Mouse (Mus musculus) urinary bladder, postnatal 4 days (tissue): Measurements from ENCODE around the gene Gpr176.

Experiments used
- DNase-seq, 2 experiments: peaks; one replicate each; pipeline ENCODE4 v3.0.0; 2021 to 2022; ENCODE audit warnings: low spot score in 2 of 2

The Gpr176 gene

DNA sequence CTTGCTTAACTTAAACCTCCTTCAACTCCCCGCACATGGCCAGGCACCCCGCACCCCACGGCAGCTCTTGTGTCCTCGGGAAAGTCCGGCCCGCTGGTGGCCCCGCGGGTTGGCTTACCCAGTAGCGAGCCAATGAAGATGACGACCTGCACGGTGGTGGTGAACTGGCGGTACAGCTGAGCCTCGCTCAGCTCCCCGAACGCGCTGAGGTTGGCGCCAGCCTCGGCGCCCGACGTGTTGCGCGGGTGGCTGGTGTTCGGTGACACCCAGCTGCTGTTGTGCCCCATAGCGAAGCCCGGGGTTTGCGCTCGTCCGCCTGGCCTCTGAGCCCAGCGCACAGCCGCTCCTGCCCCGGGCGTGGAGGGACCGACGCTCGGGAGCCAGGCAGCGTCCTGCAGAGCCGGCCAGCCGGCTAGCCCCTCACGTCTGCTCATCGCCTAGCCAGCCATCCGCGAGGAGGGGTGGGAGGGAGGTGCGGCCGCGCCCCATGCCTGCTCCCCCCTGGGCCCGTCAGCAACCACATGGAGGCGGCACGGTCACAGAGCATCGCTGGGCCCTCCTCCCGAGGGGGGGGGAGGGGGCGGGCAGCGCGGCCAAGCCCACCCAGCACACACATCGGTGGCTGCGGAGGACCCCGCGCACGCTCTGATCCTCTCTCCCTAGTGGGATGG lies at the start of gene Gpr176:
Gene Gpr176 (minus strand): TSS at position 519 of the 671 bp plus-strand sequence.
- peak; percentile 18 to 62 for DNase-seq

DNA sequence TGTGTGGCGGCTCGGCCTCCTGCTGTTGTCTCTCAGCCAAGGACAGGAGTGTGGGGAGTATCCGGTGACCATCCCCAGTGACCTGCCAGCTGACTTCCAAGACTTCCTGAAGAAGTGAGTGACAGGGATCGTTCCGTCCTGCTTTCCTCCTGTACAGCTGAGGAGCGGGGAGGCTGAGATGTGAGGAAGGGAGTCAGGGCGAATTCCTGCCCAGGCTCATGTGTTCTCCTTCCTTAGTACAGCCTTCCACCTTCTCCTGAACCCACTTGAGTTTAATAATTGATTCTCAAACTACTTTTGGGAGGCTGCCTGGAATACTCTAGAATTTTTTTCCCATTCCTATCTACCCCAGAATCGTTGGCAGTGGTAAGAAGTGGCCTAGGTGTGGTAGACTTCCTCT lies 49.2 kb upstream of the Gpr176 start:
- no peak for DNase-seq

DNA sequence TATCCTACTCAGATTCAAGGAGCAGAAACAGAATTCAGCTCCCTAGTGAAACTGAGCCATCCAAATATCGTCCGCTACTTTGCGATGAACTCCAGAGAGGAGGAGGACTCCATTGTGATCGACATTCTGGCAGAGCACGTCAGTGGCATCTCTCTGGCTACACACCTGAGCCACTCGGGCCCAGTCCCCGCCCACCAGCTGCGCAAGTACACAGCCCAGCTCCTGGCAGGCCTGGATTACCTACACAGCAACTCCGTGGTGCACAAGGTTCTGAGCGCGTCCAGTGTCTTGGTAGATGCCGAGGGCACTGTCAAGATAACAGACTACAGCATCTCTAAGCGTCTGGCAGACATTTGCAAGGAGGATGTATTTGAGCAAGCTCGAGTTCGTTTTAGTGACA lies 48.7 kb upstream of the Gpr176 start:
- DNase-seq: no peak

DNA sequence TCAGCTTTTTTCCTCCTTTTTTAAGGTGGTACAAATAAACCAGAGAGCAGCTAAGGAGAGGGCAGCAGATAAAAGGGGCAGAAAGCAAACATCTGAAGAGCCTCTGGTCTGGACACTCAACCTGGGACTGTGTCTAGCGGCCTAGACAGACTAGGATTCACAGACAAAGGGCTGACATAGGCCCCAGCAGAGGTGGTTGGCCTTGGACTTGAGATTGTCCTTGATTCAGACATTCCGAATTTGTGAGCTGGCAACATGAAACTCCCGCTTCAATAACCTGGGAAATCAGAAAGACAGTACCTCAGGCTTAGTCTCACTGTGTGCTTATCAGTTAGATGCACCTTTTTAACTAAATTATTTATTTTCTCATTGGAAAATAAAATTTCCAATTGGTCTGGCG lies 44.9 kb upstream of the Gpr176 start:
- DNase-seq: no peak

DNA sequence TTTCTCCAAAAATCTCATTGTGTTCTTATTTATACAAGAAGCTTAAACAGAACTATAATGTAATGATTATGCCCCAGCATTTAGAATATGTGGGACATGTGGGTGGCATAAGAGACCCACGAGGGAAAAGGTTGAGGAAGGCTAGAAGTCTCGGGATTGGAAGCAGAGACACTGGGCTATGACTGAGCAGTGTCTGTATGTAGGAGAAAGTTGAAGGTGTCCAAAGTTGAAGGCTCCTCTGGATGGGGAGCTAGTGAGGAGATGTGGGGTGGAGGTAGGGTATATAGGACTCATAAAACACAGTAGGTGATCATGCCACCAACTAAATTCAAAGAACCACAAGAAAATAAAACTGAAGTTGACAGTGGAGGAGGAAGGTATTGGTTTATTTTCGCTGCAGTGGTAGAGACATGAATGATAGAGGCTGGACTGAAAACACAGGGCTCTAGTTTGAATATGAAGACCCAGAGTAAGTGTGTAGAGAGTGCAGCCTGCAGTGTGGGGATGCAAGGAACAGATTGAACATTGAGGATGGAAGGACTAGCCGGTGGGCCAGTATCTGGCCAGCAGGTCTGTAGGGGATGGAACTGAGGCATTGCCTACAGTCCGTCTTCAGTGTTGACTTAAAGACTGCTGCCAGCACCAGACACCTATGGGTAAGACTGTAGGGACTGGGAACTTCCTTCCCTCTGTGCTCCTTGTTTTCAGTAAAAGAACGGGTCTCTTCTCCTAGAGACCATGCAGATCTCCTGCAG lies 42.6 kb upstream of the Gpr176 start:
- DNase-seq: peak in 1 of 2 experiments; percentile 32

DNA sequence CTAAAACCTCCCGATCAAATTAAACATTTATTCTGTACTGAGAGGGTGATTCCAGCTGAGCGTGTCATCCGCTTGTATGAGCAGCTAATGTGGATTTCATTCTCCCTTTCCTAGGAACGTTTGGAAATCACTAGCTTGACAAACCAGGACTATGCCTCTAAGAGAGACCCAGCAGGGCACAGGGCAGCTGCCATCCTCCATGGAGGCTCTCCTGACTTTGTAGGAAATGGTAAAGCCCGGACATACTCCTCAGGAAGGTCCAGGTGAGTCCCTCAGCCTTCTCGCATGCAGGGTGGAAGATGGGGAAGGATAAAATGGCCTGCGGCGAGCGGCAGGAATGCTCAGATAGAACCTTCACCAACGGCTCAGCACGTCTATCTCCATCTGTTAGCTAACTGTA lies 39.6 kb upstream of the Gpr176 start:
- peak in 1 of 2 experiments; percentile 51 for DNase-seq

DNA sequence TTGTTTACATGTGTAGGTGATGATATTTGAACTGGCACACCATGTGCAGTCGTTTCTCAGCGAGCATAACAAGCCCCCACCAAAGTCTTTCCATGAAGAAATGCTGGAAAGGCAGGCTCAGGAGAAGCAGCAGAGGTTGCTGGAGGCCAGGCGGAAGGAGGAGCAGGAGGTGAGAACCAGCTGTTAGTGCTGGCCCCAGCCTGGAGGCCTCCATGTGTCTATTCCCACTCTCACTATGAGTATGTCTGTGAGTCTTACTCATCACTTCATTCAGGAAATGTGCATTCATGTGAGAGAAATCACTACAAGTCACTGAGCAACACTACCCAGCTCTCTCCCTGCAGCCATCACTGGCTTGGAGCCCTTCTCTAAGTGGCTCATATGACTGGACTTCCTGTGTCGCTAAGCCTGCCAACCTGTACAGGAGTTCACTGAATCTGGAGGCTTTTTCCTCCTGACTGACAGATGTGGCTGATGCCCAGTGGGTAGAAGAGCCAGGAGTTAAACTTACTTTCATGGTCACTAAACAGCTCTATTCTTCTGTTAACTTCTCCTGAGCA lies 35.2 kb upstream of the Gpr176 start:
- no peak for DNase-seq

DNA sequence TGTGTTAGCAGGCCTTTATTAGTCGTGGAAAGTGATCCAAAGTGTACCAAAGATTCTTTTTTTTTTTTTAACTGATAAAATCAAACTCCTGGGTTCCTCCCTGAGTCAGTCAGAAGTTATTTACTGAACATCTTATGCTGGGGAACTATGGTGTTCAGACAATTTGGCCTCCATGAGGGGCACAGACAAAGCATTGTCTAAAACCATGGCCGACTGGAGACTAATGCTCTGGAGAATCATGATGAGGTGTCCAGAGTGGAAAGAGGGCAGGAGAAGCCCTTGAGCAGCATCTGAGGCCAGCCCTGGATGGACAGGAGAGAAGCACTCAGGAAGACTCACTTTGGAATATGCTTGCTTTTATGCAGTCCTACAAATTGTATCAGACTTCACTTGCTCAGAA lies 33.6 kb upstream of the Gpr176 start:
- no peak for DNase-seq

DNA sequence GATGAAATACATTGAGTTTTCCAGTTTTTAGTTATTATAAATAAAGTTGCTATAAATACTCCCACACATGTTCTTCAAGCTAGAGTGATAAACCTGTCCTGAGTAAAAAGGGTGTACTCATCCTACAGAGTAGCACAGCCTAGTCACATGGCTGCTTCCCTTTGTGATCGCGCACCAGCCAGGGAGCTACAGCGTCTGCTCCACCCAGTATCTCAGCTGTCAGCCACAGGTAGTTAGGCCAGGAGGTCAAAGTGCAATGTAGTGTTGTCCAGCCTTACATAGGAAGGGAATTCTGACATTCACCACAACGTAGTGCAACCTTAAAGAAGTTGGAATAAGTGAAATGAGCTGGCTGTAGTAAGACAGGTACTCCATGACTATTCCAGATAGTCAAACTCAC lies 32.3 kb upstream of the Gpr176 start:
- DNase-seq: no peak

DNA sequence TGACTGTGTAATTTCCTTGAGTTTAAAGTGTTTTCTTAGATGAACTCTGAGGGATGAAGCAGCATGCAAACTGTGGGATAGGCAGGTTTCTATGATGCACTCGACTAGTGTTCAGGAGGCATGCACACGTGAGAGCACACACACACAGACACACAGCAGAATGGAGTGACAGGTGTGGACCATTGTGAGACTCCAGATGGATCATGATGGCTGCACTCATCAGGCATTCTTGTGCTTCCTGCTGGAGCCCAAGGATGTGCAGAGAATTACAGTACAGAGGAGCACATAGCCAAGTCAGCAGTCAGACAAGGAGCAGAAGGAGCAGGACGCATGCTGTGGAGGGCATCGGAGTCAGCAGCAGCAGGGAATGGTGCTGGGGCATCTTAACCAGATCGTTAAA lies 31.1 kb upstream of the Gpr176 start:
- no peak for DNase-seq

DNA sequence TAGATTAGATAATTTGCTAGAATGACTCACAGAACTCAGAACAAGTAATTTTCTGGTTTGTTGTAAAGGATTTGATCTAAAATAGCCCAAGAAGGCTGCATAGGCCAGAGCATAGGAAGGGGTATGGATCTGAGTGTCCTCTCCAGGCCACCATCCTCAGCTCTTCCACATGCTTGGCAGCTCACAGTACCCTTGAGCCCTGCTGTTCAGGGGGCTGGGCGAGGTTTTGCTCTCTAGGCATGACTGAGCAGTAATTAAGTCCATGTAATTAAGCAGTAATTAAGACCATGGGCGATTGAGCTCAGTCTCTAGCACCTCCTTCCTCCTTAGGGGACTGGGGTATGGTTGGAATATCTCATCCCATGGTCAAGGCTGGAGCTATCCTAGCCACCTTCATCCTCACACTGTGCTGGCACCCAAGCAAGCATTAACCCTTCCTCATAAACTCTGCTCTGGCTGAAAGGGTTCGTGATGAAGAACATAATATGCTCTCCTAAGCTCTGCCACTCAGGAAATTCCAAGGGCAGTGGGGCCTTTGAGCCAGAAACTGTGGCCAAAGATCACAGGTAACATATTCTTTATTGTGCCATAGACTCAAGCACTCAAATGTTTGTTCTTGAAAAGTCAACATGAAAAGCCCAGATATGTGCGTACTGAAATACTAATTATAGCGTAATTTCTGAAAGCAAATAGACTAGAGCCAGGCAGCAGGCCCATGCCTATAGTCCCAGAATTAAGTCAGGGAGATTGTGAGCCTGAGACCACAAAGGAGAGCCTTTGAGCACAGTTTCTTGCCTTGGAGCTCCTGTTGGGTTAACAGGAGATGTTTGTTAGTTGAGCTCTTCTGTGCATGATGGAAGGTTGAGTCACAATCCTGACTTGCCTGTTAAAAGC lies 28.9 kb upstream of the Gpr176 start:
- no peak for DNase-seq

DNA sequence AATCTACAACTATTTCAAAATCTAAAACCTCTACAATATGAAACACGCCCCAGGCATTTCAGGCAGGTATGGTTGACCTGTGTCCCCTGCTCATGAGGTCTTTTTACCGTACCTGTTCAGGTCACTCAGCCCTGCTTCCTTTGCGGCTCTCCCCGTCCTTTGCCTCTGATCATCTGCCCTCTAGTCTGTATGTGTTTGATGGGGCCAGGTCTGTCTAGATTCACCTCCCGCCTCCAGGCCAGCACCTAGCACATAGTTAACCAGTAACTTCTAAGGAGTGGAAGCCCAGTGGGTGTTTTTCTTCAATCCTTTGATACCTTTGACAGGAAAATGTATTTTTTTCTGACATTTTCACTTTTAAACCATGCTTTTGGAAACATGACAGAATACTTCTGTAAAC lies 26.5 kb upstream of the Gpr176 start:
- no peak for DNase-seq

DNA sequence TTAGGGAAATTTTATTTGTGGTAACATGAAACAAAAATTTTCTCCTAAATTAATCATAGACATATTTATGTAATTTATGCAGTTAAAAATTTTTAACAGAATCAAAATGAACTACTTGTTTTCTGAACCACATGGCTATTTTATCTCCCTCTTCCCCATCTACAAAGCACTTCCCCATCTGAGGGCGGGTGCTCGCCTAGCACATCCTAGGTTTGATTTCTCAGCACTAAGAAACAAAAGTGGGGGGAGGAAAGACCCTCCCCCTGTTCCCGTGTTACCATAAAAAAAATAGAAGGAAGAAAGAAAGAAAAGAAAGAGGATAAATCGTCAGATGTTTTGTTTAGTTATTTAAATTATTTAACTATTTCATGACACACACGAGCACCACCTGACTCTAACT lies 18.0 kb upstream of the Gpr176 start:
- DNase-seq: no peak

DNA sequence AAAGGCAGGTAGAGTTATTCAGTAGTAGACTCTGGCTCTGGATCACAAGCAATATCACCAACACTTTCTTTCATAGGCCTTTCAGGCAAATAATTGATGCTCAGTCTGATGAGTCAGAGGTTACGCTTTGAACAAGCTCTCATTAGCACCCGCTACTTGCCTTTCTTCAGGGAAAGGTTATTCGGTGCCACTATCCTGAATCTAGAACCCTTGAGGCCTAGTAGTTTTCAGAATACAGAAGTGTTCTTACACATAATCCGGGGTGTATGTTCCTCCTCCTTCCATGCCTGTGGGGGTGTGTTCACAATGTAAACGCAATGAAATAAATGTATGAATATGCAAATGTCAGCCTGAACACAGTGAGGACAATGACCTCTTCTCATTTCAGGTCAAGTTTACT lies 16.9 kb upstream of the Gpr176 start:
- no peak for DNase-seq

DNA sequence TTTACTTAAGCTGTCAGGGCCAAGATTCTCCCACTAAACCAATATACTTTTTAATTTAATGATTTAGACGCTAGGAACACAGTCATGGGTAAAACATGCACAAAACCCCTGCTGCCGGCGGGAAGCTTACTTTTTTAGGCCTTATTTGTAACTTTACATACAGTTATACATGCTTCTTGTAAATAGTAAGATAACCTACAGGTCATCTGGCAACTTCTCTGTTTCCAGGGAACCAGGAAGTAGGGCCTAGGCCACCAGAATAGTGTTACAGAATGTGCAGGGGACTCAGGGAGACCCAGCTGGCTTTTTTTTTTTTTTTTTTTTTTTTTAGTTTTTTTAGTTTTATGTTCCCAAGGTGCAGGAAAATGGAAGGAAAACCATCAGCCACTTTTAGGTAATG lies 16.4 kb upstream of the Gpr176 start:
- DNase-seq: no peak

DNA sequence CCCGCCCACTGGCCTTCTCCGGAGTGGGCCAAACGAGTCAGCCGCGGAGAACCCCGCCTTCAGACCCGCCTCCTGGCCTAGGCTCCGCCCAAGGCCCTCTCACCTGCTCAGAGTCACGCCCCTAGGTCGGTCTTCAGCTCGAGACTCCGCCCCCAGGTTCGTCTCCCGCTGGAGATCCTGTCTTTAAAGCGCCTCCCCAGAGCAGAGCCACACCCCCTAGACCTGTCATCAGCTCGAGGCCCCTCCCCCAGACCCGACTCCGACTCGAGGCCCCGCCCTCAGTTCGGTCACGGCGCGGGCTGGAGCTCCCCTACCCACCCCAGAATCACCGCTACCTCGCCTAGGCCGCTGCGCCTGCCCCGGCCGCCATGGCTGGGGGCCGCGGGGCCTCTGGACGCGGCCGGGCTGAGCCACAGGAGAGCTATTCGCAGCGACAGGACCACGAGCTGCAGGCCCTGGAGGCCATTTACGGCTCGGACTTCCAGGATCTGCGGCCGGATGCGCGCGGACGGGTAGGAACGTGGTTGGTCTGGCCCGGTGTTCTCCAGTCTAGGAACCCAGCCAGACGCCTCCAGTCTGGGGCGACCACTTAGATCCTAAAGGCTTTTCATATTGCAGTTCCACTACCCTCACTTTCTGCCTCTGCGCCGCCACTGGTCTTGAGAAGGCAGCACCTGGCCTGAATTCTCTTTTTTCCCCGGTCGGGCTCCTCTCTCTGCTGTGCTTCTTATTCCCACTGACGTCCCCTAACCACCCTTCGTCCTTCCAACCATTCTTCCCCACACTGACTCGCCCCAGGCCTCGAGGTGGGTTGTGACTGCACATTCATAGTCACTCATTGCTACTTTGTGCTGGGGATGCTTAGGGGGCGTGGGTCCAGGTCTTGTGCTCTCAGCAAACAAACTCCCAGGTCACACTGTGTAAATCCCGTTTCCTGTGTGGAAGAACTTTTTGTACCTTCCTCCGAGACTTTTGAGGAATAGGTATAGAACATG lies 15.4 kb upstream of the Gpr176 start, which contains the start of gene Eif2ak4:
Gene Eif2ak4 (plus strand): TSS at position 278 of the 995 bp plus-strand sequence.
- DNase-seq: peak; percentile 97 to 98

DNA sequence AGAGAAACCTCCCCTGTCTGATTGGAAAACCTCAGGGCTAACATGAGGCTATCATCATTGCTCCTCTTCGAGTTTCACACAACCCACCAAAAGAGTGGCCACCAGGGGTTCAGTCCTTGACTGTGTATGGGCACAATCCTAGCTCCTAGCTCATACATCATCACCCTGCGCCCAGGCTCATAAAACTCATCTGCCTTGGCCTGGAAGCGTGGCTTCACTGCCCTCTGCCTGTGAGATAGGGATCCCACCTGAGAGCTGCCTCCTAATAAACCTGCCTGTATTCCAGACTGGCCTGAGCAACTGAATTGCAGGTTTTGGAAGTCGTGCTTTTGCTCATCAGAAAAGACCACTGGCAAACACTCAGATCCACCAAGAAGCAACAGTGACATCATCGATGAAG lies 10.2 kb upstream of the Gpr176 start:
- no peak for DNase-seq

DNA sequence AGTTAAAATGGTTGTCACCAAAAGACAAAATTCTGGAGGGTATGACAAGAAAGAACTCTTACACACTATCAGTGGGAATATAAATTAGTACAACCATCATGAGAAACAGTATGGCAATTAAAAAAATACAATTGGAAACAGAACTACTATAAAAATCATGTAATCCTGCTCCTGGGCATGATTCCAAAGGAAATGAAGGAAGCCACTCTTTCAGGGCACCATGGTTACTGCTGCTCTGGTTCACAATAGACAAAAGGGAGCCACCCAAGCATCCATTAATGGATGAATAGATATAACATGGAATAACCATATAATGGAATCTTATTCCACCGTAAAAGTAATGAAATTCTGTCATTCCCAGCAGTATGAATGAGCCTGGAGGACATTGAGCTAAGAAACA lies 6.5 kb upstream of the Gpr176 start:
- no peak for DNase-seq

DNA sequence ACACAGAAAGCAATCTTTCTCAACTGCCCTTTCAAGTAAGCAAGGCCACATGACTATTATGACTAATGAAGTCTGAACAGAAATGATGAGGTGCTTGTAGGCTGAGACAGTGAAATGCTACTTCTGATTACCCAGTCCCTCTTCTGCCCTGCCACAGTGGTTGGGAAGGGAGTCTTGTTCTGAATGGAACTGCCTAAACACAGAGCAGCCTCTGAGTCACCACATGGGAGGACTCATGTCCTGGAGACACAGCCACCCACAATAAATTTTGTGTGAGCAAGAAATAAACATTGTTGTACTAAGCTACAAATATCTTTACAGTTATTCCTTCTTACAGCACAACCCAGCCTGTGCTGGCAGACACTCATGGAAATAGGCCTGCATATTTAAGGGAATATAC lies 2.7 kb upstream of the Gpr176 start:
- DNase-seq: no peak

DNA sequence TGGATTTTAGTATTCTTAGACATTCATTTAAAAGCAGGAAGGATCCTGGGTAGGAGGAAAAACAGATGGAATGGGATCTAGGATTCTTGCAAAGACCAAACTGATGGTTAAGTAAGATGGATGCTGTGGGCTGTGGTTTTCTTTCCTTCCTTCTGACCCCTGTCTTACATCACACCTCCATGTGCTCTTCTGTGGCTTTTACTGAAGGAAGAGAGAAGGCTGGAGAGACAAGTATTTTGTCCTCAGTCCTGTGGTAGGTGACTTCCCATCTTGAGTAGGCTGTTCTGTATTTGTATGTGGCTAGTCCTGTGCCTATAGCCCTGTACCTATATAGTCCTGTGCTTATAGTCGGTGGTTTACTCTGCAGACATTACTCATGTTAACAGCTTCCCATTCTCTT lies 2.3 kb upstream of the Gpr176 start:
- DNase-seq: no peak
